Mouse (Mus musculus) neutrophil, adult 5-6 weeks (primary cell): ENCODE measurements around the gene Nenf. TPM values are rescaled to one million over a fixed set of nuclear protein-coding genes. Genes with fewer than 3 reads are reported as not detected.

Source experiments
- ATAC-seq: fragments of 151-379, 151-347 bp; 2 replicates; pipeline ENCODE4 v1.8.0; 2017; ENCODE audit warnings: mild to moderate bottlenecking, moderate TSS enrichment; ENCODE audit not compliant: insufficient number of reproducible peaks, poor library complexity, low FRiP score, severe bottlenecking; ENCODE audit errors: extremely low read depth
- total RNA-seq: library from RNA; stranded (forward); fragments of 200-1000 nt; gene quantifications from 2 replicates; pipeline ENCODE4 v1.2.3, GENCODE M21; 2017

Nenf gene
- total RNA-seq, 1 experiment from 2014 or later = not detected

DNA sequence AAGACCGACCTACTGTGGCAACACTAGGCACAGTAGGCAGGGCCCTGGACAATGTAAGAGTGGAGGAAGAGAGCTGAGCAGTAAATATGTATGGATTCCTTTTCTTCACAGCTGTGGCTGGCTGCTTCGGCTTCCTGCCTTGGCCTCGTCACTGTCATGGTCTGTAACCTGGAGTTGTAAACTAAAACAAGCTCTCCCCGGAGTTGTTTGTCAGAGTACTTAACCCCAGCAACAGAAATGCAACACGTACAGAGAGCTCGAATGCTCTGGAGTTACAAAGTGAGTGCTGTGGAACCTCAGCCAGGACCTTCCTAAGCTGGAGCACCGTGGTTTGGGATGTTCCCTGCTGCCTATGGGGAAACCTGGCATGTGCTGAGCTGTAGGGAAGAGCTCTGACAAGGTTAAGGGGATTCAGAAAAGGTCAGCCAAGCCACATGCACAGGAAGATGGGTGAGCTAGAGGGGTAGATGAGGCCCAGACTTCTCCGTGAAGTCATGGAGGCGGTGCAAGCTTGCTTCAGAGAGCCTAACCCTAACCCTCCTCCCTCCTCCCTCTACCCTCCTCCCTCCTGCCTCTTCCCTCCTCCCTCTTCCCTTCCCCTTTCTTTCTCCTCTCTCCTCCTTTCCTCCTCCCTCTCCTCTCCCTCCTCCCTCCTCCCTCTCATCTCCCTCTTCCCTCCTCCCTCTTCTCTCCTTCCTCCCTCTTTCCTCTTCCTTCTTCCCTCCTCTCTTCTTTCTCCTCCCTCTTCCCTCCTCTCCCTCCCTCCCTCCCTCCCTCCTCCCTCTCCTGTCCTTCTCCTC lies 23.8 kb downstream of the Nenf start:
- ATAC-seq = no peak

GRCm38 (mm10) chr1:191293051-191293450 lies 24.9 kb downstream of the Nenf start:
- ATAC-seq = no peak

DNA sequence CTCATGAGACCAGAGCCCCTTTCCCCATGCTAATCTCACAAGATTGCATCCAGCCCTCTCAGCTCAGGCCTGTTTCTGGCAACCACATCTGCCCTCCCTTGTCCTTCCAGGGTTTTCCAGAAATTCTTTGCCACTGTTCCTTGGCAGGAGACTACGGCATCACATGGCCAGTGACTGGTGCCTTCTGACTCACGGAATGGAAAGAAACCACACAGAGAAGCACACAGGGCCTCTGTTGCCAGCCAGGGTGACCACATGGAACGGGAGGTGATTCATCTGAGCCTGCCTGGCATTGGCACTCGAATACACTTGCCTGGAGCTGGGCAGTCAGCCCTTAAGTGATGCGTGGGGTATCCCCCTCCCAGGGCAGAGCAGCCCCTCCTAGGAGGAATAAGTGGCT lies 25.6 kb downstream of the Nenf start:
- no peak for ATAC-seq

GRCm38 (mm10) chr1:191288762-191289161 lies 29.2 kb downstream of the Nenf start:
- ATAC-seq = peak; percentile 85

DNA sequence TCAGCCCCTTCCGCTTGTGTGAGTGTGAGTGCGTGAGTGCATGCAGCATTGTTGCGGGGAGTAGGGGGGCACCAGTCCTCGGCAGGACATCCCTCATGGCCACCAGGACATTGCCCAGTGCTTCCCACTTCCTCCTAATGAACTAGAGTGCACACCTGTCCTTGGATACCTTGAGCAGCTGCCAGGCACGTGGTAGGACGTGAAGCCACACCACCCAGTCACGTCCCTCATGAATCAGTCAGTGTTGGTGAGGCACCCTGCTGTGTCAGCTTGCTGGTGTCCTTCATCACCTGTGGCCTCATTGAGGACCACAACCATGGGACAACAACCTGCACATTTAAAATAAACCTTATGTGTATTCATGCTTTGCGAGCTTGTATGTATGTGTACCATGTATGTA lies 33.5 kb downstream of the Nenf start:
- ATAC-seq = no peak

GRCm38 (mm10) chr1:191283110-191284040 lies 34.6 kb downstream of the Nenf start:
- no peak for ATAC-seq

- ATAC-seq = no peak
Observed at GRCm38 (mm10) chr1:191282319-191282718, 35.7 kb downstream of the Nenf start.

- peak; percentile 70 for ATAC-seq
Observed at GRCm38 (mm10) chr1:191281171-191281570, 36.8 kb downstream of the Nenf start.

- no peak for ATAC-seq
Observed at GRCm38 (mm10) chr1:191278324-191278723, 39.7 kb downstream of the Nenf start.

GRCm38 (mm10) chr1:191277549-191278059 lies 40.4 kb downstream of the Nenf start:
- peak; percentile 77 for ATAC-seq

GRCm38 (mm10) chr1:191276181-191276580 lies 41.8 kb downstream of the Nenf start:
- no peak for ATAC-seq

DNA sequence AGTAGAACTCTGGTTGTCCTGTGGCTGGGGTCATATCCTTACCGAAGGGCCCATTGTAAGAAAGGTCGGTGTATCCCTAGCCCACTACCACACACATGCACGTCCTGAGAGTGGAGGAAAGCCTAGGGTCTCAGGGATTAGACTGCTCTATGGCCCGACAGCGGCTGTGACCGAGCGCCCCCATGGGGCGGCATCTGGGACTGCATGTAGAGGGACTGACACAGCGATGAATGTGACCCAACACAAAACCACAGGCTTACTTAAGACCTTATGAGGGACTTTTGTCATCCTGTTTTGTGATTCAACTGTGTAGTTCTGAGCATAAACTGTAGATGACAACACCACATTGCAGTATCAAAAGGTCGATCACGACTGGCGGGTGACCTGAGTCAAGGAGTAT lies 42.5 kb downstream of the Nenf start:
- peak; percentile 63 for ATAC-seq

GRCm38 (mm10) chr1:191272660-191273059 lies 45.3 kb downstream of the Nenf start:
- ATAC-seq = no peak

DNA sequence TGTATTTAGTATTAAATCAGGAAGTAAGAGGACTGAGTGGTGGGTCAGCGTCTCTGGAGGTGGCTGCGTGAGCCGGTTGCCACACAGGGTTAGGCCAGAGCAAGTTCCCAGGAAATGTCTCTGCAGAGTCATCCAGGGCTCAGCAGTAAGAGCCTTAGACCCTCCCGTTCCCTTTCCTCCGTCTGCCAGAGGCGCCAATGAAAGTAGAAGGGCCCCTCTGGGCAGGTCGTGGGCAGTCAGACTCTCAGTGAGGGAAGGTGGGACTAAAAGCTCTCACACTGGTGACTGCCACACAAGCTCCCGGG lies 48.4 kb downstream of the Nenf start:
- ATAC-seq = peak; percentile 90

- ATAC-seq = no peak
Observed at GRCm38 (mm10) chr1:191268797-191269647, 49.0 kb downstream of the Nenf start.

DNA sequence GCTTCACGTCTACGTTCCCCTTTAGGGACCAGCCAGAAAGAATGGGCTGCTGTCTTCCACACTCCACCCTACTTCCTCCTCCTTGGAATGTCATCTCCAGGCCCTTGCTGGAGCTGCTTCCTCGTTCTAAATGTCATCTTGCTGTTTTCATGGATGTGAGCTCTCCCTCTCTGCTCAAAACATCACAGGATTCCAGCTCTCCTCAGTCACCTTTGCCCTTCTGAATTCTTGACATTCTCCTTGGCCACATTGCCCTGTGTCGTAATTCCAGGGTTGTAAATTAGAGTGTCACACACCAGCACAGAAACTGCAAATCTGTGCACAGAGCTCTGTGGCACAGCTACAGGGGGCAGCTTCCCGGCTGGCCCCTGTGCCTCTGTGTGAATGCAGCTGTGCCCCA lies 50.1 kb downstream of the Nenf start:
- no peak for ATAC-seq

GRCm38 (mm10) chr1:191267162-191267561 lies 50.8 kb downstream of the Nenf start:
- no peak for ATAC-seq

GRCm38 (mm10) chr1:191263471-191263870 lies 54.5 kb downstream of the Nenf start:
- ATAC-seq = no peak

DNA sequence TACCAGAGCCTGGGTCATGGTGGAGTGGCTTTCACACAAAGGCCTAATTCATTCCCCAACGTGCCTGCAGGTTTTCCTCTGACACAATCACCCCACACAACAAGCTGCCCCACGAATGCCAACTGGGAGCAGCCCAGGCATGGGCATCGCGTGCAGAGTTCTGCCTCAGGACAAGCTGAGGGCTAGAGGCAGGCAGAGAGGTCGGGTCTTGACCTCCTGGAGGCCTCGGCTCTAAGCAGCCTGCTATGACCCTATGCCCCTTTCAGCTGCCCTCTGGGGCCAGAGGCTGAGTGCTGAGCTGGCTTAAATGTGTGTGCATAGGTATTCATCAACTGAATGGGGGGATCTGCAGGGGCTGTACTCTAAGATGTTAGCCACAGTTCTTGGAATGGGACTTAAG lies 56.1 kb downstream of the Nenf start:
- no peak for ATAC-seq
